Mouse (Mus musculus): ENCODE results near the gene Krtap9-3.

Krtap9-3 gene

DNA sequence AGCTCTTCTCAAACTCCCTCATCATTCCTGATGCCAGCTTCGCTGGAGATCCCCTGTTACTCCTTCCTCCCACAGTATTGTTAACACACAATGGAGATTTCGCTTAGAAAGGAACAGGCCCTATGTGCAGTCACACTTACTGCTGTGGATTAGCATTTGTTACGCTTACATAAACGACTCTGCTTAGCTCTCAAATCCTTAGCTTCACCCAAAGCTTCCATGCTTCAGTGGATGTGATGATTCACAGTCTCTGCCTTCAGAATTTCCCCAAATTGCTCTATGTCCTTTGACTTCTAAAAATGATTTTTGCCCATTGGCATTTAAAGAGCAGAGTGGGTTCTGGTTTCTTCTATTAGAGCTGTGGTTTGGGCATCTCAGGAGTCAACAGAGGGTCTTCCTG lies 24.7 kb downstream of the Krtap9-3 start:
- no peak for DNase-seq (ENCODE audit: low read depth, low spot score)

GRCm38 (mm10) chr11:99566530-99566929 lies 31.4 kb downstream of the Krtap9-3 start, which contains the start of gene Krtap3-1:
Gene Krtap3-1 (minus strand): TSS chr11:99566630.
- DNase-seq (ENCODE audit: low read depth, low spot score), result no peak

- DNase-seq (ENCODE audit: low read depth, low spot score), result no peak
Measured at GRCm38 (mm10) chr11:99562580-99562979, 35.3 kb downstream of the Krtap9-3 start.

- DNase-seq (ENCODE audit: low read depth, low spot score), result no peak
Measured at GRCm38 (mm10) chr11:99559366-99559765, 38.5 kb downstream of the Krtap9-3 start, which contains the start of gene Gm11939. Gene Gm11939 (minus strand): TSS chr11:99559466.

- no peak for DNase-seq (ENCODE audit: low read depth, low spot score)
Measured at GRCm38 (mm10) chr11:99557976-99558745, 39.7 kb downstream of the Krtap9-3 start.

GRCm38 (mm10) chr11:99556753-99557152 lies 41.2 kb downstream of the Krtap9-3 start, which contains the start of gene Krtap3-2:
Gene Krtap3-2 (minus strand): TSS chr11:99556853.
- DNase-seq (ENCODE audit: low read depth, low spot score), result no peak

DNA sequence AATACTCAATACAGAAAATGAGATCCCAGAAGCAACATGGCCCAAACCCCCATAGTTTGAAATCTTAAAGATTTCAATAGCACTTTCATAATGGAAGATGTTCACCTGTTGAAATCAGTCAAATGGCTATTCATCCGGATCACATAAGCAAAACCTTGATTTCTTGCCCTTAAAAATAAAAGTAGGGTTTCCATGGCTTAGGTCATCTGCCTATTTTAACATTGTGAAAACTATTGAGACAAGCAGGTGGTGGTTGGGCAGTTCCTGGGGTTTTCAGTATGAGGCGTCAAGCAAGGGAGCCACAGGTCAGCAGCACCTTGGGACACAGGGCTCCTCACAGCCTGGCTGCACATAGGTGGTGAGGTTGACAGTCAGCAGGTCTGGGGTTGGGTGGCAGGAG lies 41.7 kb downstream of the Krtap9-3 start:
- DNase-seq (ENCODE audit: low read depth, low spot score), result no peak

GRCm38 (mm10) chr11:99550765-99551164 lies 47.1 kb downstream of the Krtap9-3 start, which contains the start of gene Krtap3-3:
Gene Krtap3-3 (minus strand): TSS chr11:99550865.
- DNase-seq (ENCODE audit: low read depth, low spot score), result no peak

GRCm38 (mm10) chr11:99547892-99548291 lies 50.0 kb downstream of the Krtap9-3 start:
- DNase-seq (ENCODE audit: low read depth, low spot score), result no peak
